Mouse (Mus musculus) spleen, adult 2 months (tissue): ENCODE data around the gene Mras. TPM values are rescaled to one million over a fixed set of nuclear protein-coding genes. Genes with fewer than 3 reads are reported as not detected.

Experiments
- DNase-seq, 2 experiments: peaks; one replicate each; pipeline versions ENCODE4 v3.0.0 to v3.0.0-alpha.2; 2012 to 2021; ENCODE audit warnings: low spot score in 2 of 2, low read depth in 1 of 2
- H3K27ac ChIP-seq: fragments of 200-500 bp; 2 replicates; pipeline ENCODE4 v1.5.1; 2012; ENCODE audit warnings: low read length, inconsistent platforms; ENCODE audit not compliant: insufficient read depth
- H3K27me3 ChIP-seq: fragments of 200-500 bp; 2 replicates; pipeline ENCODE4 v1.6.1; 2012; ENCODE audit warnings: mild to moderate bottlenecking, moderate library complexity, low read length, inconsistent platforms; ENCODE audit not compliant: control insufficient read depth, insufficient read depth
- H3K36me3 ChIP-seq: fragments of 200-500 bp; 2 replicates; pipeline ENCODE4 v1.6.1; 2012; ENCODE audit warnings: mild to moderate bottlenecking, low read length, inconsistent platforms; ENCODE audit not compliant: control insufficient read depth, insufficient read depth
- H3K4me1 ChIP-seq: fragments of 200-500 bp; 2 replicates; pipeline ENCODE4 v1.6.1; 2011; ENCODE audit warnings: inconsistent platforms; ENCODE audit not compliant: control insufficient read depth, insufficient read depth, insufficient read length
- H3K4me3 ChIP-seq: fragments of 200-500 bp; 2 replicates; pipeline ENCODE4 v1.5.1; 2011; ENCODE audit warnings: mild to moderate bottlenecking, inconsistent platforms; ENCODE audit not compliant: insufficient read depth, insufficient read length; ENCODE audit errors: extremely low read depth
- CTCF ChIP-seq: fragments of 200-500 bp; IDR thresholded peaks from 2 replicates; pipeline ENCODE4 v1.5.1; 2011; ENCODE audit warnings: mild to moderate bottlenecking, inconsistent platforms; ENCODE audit not compliant: insufficient read depth, insufficient read length, insufficient replicate concordance; ENCODE audit errors: extremely low read depth
- POLR2A ChIP-seq: fragments of 200-500 bp; IDR thresholded peaks from 2 replicates; pipeline ENCODE4 v1.6.1; 2011; ENCODE audit warnings: low read depth, low read length, inconsistent platforms
- whole genome bisulfite sequencing: fragments of 180-500 bp; shearing (Covaris S2); methylation state at CpG from one replicate; pipeline ENCODE4 v1.1.7; 2018; 5-methylcytosine and 5-hydroxymethylcytosine counted together
- polyA plus RNA-seq: library from polyadenylated mRNA; depleted of rRNA; stranded (reverse); fragments of >200 nt; gene quantifications from 2 replicates; pipeline ENCODE4 v1.2.3, GENCODE M21; 2012; rRNA removed

Mras gene
- 8.3 and 9.1 TPM in 2 replicates for polyA plus RNA-seq

DNA sequence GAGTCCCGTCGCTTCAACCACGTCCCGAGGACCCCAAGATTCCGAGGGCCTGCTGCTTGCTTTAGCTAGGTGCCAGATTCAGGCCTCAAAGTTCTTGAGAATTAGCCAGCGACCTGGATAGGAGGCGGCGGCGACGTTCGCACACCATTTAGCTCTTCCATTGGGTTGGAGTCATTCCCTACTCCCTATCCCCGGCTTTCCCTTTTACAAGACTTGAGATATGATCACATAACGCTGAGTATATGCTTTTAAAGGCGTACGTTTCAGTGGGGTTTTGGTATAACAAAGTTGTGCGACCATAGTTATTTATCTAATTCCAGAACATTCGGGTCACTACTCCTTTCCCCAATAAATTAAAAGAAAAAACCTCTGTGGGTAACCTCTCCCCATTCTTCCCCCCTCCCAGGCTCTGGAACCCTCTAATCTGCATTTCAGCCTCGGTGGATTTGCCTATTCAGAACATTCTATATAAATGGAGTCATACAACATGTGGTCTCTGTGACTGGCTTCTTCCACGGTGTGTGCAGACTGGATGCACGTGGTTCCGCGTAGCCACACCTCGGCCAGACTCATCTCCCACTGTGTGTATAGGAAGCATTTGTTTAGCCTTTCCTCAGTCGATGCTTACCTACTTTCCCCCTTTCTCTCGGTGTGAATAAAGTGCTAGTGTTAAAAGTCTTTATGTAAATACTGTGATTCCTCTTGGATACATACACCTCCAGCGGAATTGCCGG, at the start of gene Mras:
Gene Mras (minus strand): TSS at position 351 of the 734 bp plus-strand sequence.
- DNase-seq, result no peak
- TF ChIP-seq POLR2A, result no peak
- no peak for TF ChIP-seq CTCF
- peak within 1 kb of the TSS; percentile 59 for H3K4me3 ChIP-seq
- 0 out of 2 replicates have a peak, but pooled peaks cover 2% of the 10 kb centered on the region for H3K4me1 ChIP-seq
- WGBS, result 15% methylated on average over 27 of the region's 27 CpGs
- H3K27me3 ChIP-seq, result peaks cover 5% of the 10 kb centered on the region
- H3K27ac ChIP-seq, result peak within 1 kb of the TSS; percentile 61
- H3K36me3 ChIP-seq, result no peaks in the 10 kb centered on the region

DNA sequence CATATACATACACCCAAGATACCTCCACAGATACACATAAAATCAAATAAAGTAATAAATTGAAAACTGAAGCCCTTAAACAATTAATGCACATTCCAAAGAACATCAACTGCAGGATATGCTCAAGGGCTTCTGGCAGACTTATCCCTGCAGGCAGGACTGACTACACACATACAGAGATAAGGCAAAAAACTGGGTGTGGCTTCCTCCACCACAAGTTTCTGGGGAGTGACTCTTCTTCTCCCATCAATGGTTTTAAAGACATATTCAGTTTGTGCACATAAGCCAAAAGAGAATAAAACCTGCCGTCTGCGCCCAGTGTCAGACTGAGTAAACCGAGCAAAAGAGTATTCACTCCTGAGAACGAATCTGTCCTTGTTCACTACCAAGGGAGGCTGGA, 48.0 kb upstream of the Mras start:
- H3K27me3 ChIP-seq, result no peaks in the 10 kb centered on the region
- H3K4me3 ChIP-seq, result no peak overlapping the region
- peaks cover 18% of the 10 kb centered on the region for H3K36me3 ChIP-seq
- DNase-seq, result no peak
- 75% methylated on average over 4 of the region's 4 CpGs for WGBS
- H3K27ac ChIP-seq, result no peak overlapping the region
- TF ChIP-seq POLR2A, result no peak
- no peak for TF ChIP-seq CTCF
- no peaks in the 10 kb centered on the region for H3K4me1 ChIP-seq

DNA sequence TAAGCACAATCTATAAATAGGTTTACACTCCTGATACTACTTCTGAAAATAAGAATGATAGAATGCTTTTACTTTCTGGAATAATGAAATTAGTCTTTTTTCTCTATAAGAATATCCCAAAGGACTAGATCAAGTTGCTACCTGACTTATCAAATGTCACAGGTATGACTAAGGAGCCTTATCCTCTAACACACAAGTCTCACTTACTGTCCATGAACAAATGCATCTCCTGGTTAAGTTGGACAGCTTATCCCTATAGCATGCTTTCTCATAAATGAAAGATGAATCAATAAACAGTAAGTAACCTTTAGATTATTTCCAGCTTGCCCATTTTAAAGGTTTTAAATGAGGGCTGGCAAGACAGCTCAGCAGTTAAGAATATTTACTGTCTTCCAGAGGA, 47.5 kb upstream of the Mras start:
- peaks cover 16% of the 10 kb centered on the region for H3K36me3 ChIP-seq
- no peak for DNase-seq

DNA sequence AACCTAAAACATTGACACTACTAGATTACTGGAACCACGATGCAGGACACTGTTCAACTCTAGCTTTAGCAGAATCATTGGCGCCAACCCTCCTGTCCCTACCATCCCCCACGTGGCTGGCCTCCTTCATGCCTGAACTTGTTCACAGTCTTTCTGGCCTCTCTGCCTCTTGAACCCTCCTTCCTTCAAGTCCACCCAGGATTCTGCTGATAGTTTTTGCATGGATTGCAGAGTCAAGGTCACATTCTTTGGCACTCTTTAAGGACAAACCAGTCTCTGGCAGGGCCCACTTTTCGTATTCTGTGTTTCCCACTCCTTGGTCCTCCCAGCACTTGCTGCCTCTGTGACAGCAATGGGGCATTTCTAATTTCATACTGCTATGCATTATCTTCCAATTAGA, 46.0 kb upstream of the Mras start:
- Histone ChIP-seq H3K36me3 (peaks cover 16% of the 10 kb centered on the region), H3K4me3 (no peak overlapping the region), H3K27me3 (no peaks in the 10 kb centered on the region), H3K27ac (no peak overlapping the region), H3K4me1 (no peaks in the 10 kb centered on the region)
- TF ChIP-seq CTCF, result no peak
- no peak for TF ChIP-seq POLR2A
- WGBS, result 86% methylated on average over 4 of the region's 4 CpGs
- DNase-seq, result no peak

More for the DNA sequence above, 47.5 kb upstream of the Mras start:
- no peak for TF ChIP-seq POLR2A
- TF ChIP-seq CTCF, result no peak
- Histone ChIP-seq H3K27me3 (no peaks in the 10 kb centered on the region), H3K27ac (no peak overlapping the region), H3K4me3 (no peak overlapping the region), H3K4me1 (no peaks in the 10 kb centered on the region)

DNA sequence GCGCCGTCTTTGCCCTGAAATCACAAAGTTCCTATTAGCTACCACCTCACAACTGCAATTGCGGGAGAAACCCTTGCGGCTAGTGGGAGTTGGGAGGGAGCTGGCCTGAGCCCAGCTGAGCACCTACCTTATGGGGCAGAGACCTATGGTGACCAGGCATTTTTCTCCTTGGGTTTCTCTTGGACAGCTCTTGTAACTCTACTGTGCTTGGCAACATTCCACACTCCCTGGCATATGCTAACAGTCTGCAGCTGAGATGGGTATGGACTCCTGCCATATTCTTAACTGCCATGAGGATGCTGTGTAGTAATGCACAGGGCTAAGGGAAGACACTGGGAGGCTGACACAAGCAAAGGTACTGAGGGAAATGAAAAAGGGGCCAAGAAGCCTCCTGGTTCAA, 43.6 kb upstream of the Mras start:
- WGBS, result 94% methylated on average over 4 of the region's 4 CpGs
- DNase-seq, result no peak
- no peak overlapping the region for H3K4me3 ChIP-seq
- no peak overlapping the region for H3K27ac ChIP-seq
- no peaks in the 10 kb centered on the region for H3K27me3 ChIP-seq
- H3K4me1 ChIP-seq, result no peaks in the 10 kb centered on the region
- TF ChIP-seq POLR2A, result no peak
- peaks cover 8% of the 10 kb centered on the region; the same call in 1 of the 2 replicates for H3K36me3 ChIP-seq

DNA sequence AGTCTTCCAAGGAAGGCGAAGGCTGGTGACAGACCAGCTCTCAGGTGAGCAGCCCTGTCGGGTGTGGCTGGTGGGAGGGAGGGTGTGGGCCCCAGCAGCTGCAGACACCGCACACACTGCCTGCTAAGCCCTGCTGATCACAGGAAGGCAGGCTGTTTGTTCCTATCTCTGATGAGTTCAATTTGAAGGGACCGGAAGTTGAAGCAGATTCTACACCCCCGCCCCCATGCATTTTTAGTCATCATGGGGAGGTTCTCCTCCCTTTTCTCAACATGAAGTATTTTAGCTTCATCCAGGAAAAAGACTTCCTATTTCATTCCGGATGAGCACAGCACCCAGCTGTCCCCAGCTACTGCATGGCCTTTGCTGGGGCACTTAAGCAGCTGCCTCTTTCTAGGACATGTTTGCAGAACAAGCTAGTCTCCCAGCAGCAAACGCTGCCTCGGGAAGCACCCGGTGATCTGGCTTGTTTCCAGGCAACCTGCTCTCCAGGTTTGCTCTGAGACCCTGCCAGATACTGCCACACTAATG, 42.1 kb upstream of the Mras start:
- DNase-seq, result no peak
- WGBS, result 56% methylated on average over 9 of the region's 9 CpGs
- H3K36me3 ChIP-seq, result peaks cover 8% of the 10 kb centered on the region; the same call in 1 of the 2 replicates
- H3K4me1 ChIP-seq, result no peaks in the 10 kb centered on the region
- H3K4me3 ChIP-seq, result no peak overlapping the region
- H3K27me3 ChIP-seq, result no peaks in the 10 kb centered on the region
- TF ChIP-seq POLR2A, result no peak
- TF ChIP-seq CTCF, result no peak
- H3K27ac ChIP-seq, result peak overlapping the region; percentile 36; the same call in 1 of the 2 replicates

DNA sequence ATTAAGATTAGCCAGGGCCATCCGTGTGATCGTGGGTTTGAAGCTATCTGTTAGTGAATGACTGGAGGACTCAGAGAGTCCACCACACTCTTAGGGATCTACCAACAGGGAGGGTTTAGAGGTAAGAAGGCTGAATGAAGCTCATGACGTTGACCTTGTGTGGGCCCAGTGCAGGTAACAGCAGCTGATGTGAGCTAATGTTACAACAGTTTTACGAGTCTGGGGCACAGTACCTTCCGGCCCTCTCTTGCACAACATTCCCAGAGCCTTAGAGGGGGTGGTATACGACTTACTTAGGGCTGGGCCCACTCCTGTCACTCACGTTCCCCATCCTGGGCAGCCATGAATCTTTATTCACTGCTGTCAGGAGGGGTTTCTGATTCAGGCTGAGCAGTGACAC, 34.2 kb upstream of the Mras start:
- Histone ChIP-seq H3K36me3 (no peaks in the 10 kb centered on the region), H3K4me1 (no peaks in the 10 kb centered on the region), H3K27me3 (no peaks in the 10 kb centered on the region), H3K4me3 (no peak overlapping the region), H3K27ac (no peak overlapping the region)
- TF ChIP-seq POLR2A (no peak), CTCF (no peak)
- no peak for DNase-seq
- WGBS, result 85% methylated on average over 7 of the region's 7 CpGs
